In the genomic region with DNA sequence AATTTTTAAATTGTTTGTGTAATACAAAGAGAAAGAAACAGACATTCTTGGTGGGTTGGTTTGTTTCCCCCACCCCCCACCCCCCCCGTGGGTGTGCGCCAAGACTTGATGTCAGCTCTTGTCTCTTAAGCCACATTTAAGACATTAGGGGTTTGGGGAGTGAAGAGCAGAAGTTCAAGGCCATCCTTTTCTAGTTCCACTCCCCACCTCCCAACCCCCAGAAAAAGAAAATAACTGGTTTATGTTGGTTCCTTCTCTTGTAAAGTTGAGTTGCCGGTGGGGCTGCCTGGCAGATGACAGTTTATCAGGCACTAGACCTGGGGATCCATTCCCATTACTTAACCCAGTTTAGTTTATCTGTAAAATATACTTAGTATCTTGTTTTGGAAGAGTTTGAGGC, we compare ENCODE assay signal across 8 mouse cellular contexts. TPM values are rescaled to one million over a fixed set of nuclear protein-coding genes. Genes with fewer than 3 reads are reported as not detected.
DNase-seq lines count a peak whose midpoint lies in the region; ATAC-seq and TF ChIP-seq lines count a peak whose summit lies in the region.
"Had no signal": no experiment of that assay in that cellular context is flagged by ENCODE, and none has a peak within 500 bp of the region (broad histone marks: within the 10 kb centered on the region; RNA-seq: fewer than 3 reads in every experiment).

No protein-coding gene starts in this region.

- 10% methylated on average over 3 of the region's 3 CpGs for WGBS in liver, embryonic 11.5 days
- WGBS in forebrain, embryonic 13.5 days: 48% methylated on average over 3 of the region's 3 CpGs
- WGBS in liver, postnatal 0 days (ENCODE audit: insufficient replicate concordance): 25% methylated on average over 3 of the region's 3 CpGs
- 11% methylated on average over 3 of the region's 3 CpGs for WGBS in thymus, adult 2 months

- no peak for TF ChIP-seq EP300 in liver, postnatal 0 days (IDR thresholded peaks at IDR 0.05; ENCODE audit: low read depth)

- TF ChIP-seq POLR2A in thymus, adult 2 months (IDR thresholded peaks at IDR 0.05; ENCODE audit: control insufficient read depth, extremely low read depth, insufficient read depth, low read length, poor library complexity): no peak

- no peak for TF ChIP-seq CTCF in liver, postnatal 0 days (IDR thresholded peaks at IDR 0.05; ENCODE audit: low read depth)
- TF ChIP-seq CTCF in thymus, adult 2 months (IDR thresholded peaks at IDR 0.05; ENCODE audit: borderline replicate concordance, control insufficient read depth, extremely low read depth, insufficient read depth, low read length, poor library complexity): no peak

- H3K27ac ChIP-seq in liver, embryonic 11.5 days (ENCODE audit: low read depth, low read length): peak overlapping the region; percentile 95
- H3K27ac ChIP-seq in forebrain, embryonic 13.5 days: no peak overlapping the region
- peak overlapping the region; percentile 93; the same call in 1 of the 2 replicates for H3K27ac ChIP-seq in liver, postnatal 0 days (ENCODE audit: low read depth)
- H3K27ac ChIP-seq in thymus, adult 2 months (ENCODE audit: control insufficient read depth, insufficient read depth, low read length): no peak overlapping the region
- H3K27ac ChIP-seq: left cerebral cortex, adult 2 months had no signal

- ATAC-seq in liver, embryonic 11.5 days (replicated peaks; ENCODE audit: low FRiP score): no peak
- ATAC-seq in forebrain, embryonic 13.5 days: no peak
- ATAC-seq in liver, postnatal 0 days: no peak

- peaks cover 33% of the 10 kb centered on the region for H3K4me1 ChIP-seq in liver, embryonic 11.5 days (replicated peaks; ENCODE audit: control insufficient read depth, insufficient read depth, low read length)
- H3K4me1 ChIP-seq in forebrain, embryonic 13.5 days: peaks cover 57% of the 10 kb centered on the region
- H3K4me1 ChIP-seq in liver, postnatal 0 days (ENCODE audit: insufficient read depth): peaks cover 38% of the 10 kb centered on the region
- H3K4me1 ChIP-seq in thymus, adult 2 months (replicated peaks; ENCODE audit: control insufficient read depth, insufficient read depth, low read length): peaks cover 26% of the 10 kb centered on the region

- H3K27me3 ChIP-seq in liver, embryonic 11.5 days (replicated peaks; ENCODE audit: control insufficient read depth, insufficient read depth, low read length): no peaks in the 10 kb centered on the region
- H3K27me3 ChIP-seq in forebrain, embryonic 13.5 days: no peaks in the 10 kb centered on the region
- H3K27me3 ChIP-seq in liver, postnatal 0 days (ENCODE audit: insufficient read depth, low read length): no peaks in the 10 kb centered on the region
- no peaks in the 10 kb centered on the region for H3K27me3 ChIP-seq in thymus, adult 2 months (ENCODE audit: control insufficient read depth, insufficient read depth, low read length)

- peak overlapping the region; percentile 98 for H3K4me2 ChIP-seq in liver, embryonic 11.5 days
- peak overlapping the region; percentile 88 for H3K4me2 ChIP-seq in forebrain, embryonic 13.5 days
- peak overlapping the region; percentile 94 for H3K4me2 ChIP-seq in liver, postnatal 0 days (ENCODE audit: low read depth, low read length)

- H3K36me3 ChIP-seq in liver, embryonic 11.5 days (ENCODE audit: control insufficient read depth, insufficient read depth, low read length): peaks cover 10% of the 10 kb centered on the region; the same call in 1 of the 2 replicates
- peaks cover 10% of the 10 kb centered on the region for H3K36me3 ChIP-seq in forebrain, embryonic 13.5 days (ENCODE audit: poor library complexity, severe bottlenecking)
- H3K36me3 ChIP-seq in liver, postnatal 0 days (replicated peaks; ENCODE audit: insufficient read depth, low read length): peaks cover 8% of the 10 kb centered on the region
- H3K36me3 ChIP-seq in thymus, adult 2 months (ENCODE audit: control insufficient read depth, insufficient read depth, low read length): peaks cover 8% of the 10 kb centered on the region

- peak overlapping the region; percentile 79 for H3K4me3 ChIP-seq in liver, embryonic 11.5 days (ENCODE audit: low read depth, low read length)
- H3K4me3 ChIP-seq in forebrain, embryonic 13.5 days: peak overlapping the region; percentile 59; the same call in 1 of the 2 replicates
- H3K4me3 ChIP-seq in liver, postnatal 0 days (ENCODE audit: low read depth, low read length): no peak overlapping the region
- H3K4me3 ChIP-seq in thymus, adult 2 months (ENCODE audit: control insufficient read depth, insufficient read depth, low read length): no peak overlapping the region
- H3K4me3 ChIP-seq: left cerebral cortex, adult 2 months had no signal

- no peak for DNase-seq in liver, embryonic 11.5 days (ENCODE audit: low spot score)
- DNase-seq in liver: no peak
- DNase-seq in NIH3T3 (ENCODE audit: low read depth): peak; percentile 18
- no peak for DNase-seq in liver, postnatal 0 days
- DNase-seq in cerebellum, postnatal 25 days: no peak
- no peak for DNase-seq in thymus, adult 2 months

- H3K9me3 ChIP-seq in liver, embryonic 11.5 days (ENCODE audit: control insufficient read depth, low read length): no peaks in the 10 kb centered on the region
- H3K9me3 ChIP-seq in forebrain, embryonic 13.5 days (replicated peaks): no peaks in the 10 kb centered on the region
- H3K9me3 ChIP-seq in liver, postnatal 0 days (ENCODE audit: low read length): no peaks in the 10 kb centered on the region

- peak overlapping the region; percentile 94 for H3K9ac ChIP-seq in liver, embryonic 11.5 days (ENCODE audit: low read depth, low read length)
- peak overlapping the region; percentile 72 for H3K9ac ChIP-seq in forebrain, embryonic 13.5 days
- peak overlapping the region; percentile 27; the same call in 1 of the 2 replicates for H3K9ac ChIP-seq in liver, postnatal 0 days (replicated peaks)

RNA-seq across cellular contexts. Expression of gene Set, which starts 7.1 kb away (rescaled TPM):
- 641 and 659 TPM in 2 replicates for polyA plus RNA-seq in liver, embryonic 11.5 days (2014; fragmentation: Nextera tagmentation; extraction: Ambion mirVana)
- polyA plus RNA-seq in forebrain, embryonic 13.5 days (2015; fragmentation: Nextera tagmentation; extraction: Ambion mirVana): 587 and 610 TPM in 2 replicates
- polyA plus RNA-seq in liver, postnatal 0 days (2015; fragmentation: Nextera tagmentation; extraction: Ambion mirVana): 115 and 116 TPM in 2 replicates
- polyA plus RNA-seq in thymus, adult 2 months (2012; rRNA removed): 71.7 and 103 TPM in 2 replicates

RNA-seq across cellular contexts. Expression of gene Pkn3, which starts 13.2 kb away (rescaled TPM):
- polyA plus RNA-seq in liver, embryonic 11.5 days (2014; fragmentation: Nextera tagmentation; extraction: Ambion mirVana): 9.6 and 10.2 TPM in 2 replicates
- 5.7 and 6.7 TPM in 2 replicates for polyA plus RNA-seq in forebrain, embryonic 13.5 days (2015; fragmentation: Nextera tagmentation; extraction: Ambion mirVana)
- polyA plus RNA-seq in liver, postnatal 0 days (2015; fragmentation: Nextera tagmentation; extraction: Ambion mirVana): 0.75 and 1.0 TPM in 2 replicates
- polyA plus RNA-seq in thymus, adult 2 months (2012; rRNA removed): 8.0 and 8.8 TPM in 2 replicates

RNA-seq across cellular contexts. Expression of gene Wdr34, which starts 15.6 kb away (rescaled TPM):
- polyA plus RNA-seq in liver, embryonic 11.5 days (2014; fragmentation: Nextera tagmentation; extraction: Ambion mirVana): 22.1 and 25.1 TPM in 2 replicates
- polyA plus RNA-seq in forebrain, embryonic 13.5 days (2015; fragmentation: Nextera tagmentation; extraction: Ambion mirVana): 50.8 and 57.2 TPM in 2 replicates
- polyA plus RNA-seq in liver, postnatal 0 days (2015; fragmentation: Nextera tagmentation; extraction: Ambion mirVana): 5.8 and 6.6 TPM in 2 replicates
- polyA plus RNA-seq in thymus, adult 2 months (2012; rRNA removed): 18.3 and 23.1 TPM in 2 replicates

RNA-seq across cellular contexts. Expression of gene Zdhhc12, which starts 29.1 kb away (rescaled TPM):
- 51.9 and 53.7 TPM in 2 replicates for polyA plus RNA-seq in liver, embryonic 11.5 days (2014; fragmentation: Nextera tagmentation; extraction: Ambion mirVana)
- polyA plus RNA-seq in forebrain, embryonic 13.5 days (2015; fragmentation: Nextera tagmentation; extraction: Ambion mirVana): 21.0 and 21.2 TPM in 2 replicates
- 25.1 and 27.0 TPM in 2 replicates for polyA plus RNA-seq in liver, postnatal 0 days (2015; fragmentation: Nextera tagmentation; extraction: Ambion mirVana)
- 146 and 160 TPM in 2 replicates for polyA plus RNA-seq in thymus, adult 2 months (2012; rRNA removed)

Comparison
In these comparisons a context has a peak if more than half of its experiments do, and no peak if none do; other contexts are left out.
1. H3K4me3 ChIP-seq: peak in liver, embryonic 11.5 days (single experiment) and forebrain, embryonic 13.5 days (single experiment); none in liver, postnatal 0 days (single experiment) and thymus, adult 2 months (single experiment).
2. H3K27ac ChIP-seq: peak in liver, embryonic 11.5 days (single experiment) and liver, postnatal 0 days (single experiment); none in forebrain, embryonic 13.5 days (single experiment) and thymus, adult 2 months (single experiment).
3. H3K9ac ChIP-seq: peak in every context shown above with its lines; median percentile 94 in liver, embryonic 11.5 days; 72 in forebrain, embryonic 13.5 days; 27 in liver, postnatal 0 days.
4. Peak in every context shown above with its lines, with median percentiles within 50 percentile points of each other: H3K4me2 ChIP-seq.